Mouse (Mus musculus) frontal cortex, postnatal 10 days (tissue): ENCODE measurements around the gene Olfr1392.
"Not testable (repeated sequence)": the region's sequence is repeated elsewhere in the genome, so short reads cannot be mapped to it uniquely, and the experiment has no call there.

ENCODE experiments used
- DNase-seq, 2 experiments: peaks; one replicate each; pipeline ENCODE4 v3.0.0; 2022; ENCODE audit warnings: low spot score in 2 of 2, mixed read lengths in 1 of 2

The Olfr1392 gene

DNA sequence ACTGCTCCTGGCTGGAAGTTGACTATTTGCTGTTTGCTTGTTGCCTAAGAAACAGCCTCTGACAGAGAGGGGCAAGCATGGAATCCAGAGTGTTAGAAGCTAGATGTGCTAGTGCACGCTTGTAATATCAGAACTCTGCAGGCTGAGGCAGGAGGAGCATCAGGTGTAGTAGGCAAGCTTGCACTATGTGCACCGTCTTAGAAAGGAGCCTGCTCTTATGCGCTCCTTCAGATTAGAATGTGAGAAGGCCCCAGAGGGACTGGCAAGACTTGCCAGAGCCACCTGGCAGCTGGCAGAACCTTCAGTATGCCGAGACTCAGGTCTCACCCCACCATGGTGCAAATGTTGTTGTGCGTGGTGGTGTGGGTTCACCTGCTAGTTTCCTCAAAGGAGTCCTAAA lies 33.0 kb upstream of the Olfr1392 start:
- no peak for DNase-seq

DNA sequence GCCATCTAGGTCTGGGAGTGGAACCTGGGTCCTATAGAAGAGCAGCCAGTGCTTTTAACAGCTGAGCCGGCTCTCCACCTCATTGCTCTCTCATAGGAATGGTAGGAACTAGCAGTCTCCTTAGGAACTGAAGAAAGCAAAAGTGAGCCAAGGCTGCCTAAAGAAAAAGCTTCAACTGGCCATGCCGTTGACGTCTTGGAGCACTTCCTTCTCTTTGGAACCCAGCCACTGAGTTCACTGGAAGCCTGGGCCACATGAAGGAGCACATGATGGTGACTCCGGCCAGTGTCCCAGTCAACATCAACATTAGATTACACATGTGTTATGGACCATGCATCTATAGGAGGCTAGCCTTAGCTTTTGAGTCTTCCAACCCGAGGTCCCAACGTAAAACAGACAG lies 32.0 kb upstream of the Olfr1392 start:
- no peak for DNase-seq

DNA sequence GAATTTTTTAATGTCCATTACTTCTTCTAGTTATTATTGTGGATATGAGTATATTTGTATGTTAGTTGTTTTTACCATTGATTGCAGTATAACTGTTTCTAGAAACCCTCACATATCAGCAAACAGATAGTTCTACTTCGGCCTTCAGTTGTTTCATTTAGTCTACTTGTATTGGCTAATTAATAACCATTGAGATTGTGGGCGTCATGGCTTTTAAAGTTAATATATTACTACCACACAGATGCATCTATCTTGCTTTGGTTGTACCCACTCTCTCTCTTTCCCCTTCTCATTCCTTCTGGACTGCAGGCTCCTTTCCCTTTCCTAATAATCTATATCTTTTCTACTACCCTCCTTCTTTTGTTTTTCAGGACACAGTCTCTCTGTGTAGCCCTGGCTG lies 25.8 kb upstream of the Olfr1392 start:
- no peak for DNase-seq

DNA sequence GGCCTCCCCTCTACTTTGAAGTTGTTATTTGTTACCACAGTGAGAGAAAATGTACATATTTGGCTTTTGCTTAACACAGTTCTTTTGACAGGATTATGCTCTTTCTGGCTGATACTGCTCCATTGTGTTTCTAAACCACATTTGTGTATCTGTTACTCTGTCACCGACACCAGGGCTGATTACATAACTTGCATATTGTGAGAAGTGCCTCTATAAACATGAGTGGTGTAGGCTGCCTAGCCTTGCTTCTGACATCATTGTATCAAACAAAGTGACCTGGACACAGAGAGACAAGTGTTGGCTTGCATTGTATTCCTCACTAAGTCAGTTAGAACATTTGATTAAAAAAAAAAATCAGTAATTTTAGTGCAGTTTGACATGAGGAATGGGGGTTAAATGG lies 25.3 kb upstream of the Olfr1392 start:
- DNase-seq: no peak

DNA sequence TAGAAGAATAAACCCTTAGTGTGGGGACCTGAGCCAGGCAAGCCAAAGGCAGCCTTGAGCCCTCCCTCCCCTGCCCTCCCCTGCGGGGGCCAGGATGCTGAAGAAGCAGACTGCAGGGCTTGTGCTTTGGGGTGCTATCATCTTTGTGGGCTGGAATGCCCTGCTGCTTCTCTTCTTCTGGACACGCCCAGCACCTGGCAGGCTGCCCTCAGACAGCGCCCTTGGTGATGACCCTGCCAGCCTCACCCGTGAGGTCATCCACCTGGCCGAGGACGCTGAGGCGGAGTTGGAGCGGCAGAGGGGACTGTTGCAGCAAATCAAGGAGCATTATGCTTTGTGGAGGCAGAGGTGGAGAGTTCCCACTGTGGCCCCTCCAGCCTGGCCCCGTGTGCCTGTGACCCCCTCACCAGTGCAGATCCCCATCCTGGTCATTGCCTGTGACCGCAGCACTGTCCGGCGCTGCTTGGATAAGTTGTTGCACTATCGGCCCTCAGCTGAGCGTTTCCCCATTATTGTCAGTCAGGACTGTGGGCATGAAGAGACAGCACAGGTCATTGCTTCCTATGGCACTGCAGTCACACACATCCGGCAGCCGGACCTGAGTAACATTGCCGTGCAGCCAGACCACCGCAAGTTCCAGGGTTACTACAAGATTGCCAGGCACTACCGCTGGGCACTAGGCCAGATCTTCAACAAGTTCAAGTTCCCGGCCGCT lies 24.3 kb upstream of the Olfr1392 start:
- no peak for DNase-seq

DNA sequence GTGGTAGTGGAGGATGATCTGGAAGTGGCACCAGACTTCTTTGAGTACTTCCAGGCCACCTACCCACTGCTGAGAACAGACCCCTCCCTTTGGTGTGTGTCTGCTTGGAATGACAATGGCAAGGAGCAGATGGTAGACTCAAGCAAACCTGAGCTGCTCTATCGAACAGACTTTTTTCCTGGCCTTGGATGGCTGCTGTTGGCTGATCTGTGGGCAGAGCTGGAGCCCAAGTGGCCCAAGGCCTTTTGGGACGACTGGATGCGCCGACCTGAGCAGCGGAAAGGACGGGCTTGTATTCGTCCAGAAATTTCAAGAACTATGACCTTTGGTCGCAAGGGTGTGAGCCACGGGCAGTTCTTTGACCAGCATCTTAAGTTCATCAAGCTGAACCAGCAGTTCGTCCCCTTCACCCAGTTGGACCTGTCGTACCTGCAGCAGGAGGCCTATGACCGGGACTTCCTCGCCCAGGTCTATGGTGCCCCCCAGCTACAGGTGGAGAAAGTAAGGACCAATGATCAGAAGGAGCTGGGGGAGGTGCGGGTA lies 23.7 kb upstream of the Olfr1392 start:
- no peak for DNase-seq

DNA sequence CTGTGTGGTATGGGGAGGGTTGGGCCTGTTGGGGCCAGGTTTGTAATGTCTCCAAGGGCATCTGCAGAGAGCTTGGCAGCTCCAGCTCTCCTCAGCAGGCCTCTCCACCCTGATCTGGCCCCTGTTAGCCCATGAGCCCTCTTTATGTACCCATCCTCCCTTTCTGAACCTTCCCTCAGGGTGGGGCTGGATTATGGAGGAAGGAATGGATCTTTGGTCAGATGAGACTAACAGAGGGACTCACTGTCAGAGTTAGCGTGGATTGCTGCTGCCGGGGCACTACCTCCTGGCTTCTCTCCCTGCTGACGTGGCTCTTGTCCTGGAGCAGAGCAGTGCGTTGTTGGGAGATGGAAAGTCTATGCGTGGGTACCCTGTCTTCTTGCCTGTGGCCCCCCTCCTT lies 22.8 kb upstream of the Olfr1392 start:
- DNase-seq: no peak

DNA sequence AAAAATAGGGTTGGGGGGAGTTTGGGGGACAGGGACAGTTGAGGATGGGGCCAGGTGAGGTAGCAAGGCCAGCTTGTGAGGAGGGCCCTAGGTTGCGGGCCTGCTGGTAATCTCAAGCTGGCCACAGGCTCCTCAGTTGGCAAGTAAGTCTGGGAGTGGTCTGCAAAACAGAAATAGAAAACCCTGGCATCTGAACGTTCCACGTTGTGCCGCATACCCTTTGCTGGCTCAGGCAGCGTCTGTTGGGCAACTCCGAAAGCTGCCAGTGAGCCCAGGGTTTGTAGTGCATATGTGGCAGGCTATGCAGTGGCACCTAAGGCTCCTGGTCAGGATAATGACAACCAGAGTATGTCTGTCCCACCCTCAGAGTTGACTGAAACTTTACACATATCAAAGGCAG lies 21.9 kb upstream of the Olfr1392 start:
- DNase-seq: no peak

DNA sequence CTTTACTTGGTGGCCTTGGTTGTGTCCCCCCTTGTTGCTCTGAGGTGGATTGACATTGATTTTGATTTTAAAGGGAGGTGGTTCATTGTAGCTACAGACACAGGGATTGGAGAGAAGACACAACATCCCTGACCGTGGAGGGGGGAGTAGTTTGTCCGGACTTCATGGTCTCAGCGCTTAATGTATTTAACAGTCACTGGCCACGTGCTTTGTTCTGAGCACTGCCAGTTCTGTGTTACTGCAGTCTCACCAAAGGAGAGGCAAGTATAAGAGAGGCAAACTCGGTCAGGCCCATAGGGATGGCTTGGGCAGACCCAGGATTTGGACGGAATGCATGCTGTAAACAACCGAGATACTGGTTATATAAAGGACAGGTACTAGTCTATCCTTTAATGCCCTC lies 21.0 kb upstream of the Olfr1392 start:
- DNase-seq: no peak

DNA sequence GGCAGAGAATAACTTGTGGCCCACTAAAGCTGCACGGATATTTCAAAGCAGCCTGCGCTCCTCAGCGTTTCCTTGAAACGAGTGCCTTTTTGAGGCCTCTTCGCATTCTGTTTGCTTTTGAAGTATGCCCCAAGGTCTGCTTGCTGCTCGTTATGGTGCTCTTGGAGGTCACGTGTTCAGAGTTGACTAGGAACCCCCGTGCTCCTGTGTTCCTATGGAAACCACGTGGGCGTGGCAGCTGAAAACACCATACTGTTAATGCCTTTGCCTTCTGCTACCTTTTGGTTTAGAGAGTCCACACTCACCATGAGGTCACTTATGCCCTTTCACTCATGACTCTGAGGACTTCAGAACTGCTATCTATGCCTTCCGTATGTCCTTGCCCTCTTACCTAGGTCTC lies 20.5 kb upstream of the Olfr1392 start:
- DNase-seq: no peak

DNA sequence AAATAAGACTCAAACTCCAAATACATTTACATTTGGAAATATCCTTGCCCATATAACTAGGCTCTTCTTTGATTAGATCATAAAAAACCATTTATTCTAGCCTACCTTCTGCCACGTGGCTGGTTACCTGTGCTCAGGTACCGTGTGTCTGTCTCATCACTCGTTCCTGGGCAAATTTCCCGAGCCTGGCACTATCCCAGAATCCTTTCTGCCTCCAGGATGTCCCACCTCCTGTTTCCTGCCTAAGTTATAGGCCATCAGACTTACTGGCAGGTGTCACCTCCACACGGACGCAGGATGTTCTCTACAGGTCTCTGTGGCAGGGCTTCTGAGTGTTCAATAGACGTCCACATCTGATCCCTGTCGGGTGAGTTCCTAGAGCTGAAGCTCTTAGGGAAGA lies 20.0 kb upstream of the Olfr1392 start:
- no peak for DNase-seq

DNA sequence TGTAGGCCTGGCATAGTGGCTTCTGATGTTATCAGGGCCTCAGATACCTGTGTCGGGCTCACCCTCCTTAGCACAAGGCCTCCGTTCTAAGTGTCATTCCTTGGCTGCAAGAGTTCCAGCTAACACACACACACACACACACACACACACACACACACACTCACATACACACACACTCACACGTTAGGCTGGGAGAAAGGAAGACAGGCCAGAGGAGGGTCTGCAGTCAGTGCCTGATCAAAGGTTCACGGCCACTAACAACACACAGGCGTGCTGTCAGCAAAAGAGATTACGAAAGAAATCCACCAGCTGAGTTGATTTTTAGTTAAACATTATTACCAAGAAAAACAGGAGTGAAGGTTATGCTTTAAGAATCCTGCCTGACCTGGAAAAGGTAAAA lies 18.4 kb upstream of the Olfr1392 start:
- no peak for DNase-seq

DNA sequence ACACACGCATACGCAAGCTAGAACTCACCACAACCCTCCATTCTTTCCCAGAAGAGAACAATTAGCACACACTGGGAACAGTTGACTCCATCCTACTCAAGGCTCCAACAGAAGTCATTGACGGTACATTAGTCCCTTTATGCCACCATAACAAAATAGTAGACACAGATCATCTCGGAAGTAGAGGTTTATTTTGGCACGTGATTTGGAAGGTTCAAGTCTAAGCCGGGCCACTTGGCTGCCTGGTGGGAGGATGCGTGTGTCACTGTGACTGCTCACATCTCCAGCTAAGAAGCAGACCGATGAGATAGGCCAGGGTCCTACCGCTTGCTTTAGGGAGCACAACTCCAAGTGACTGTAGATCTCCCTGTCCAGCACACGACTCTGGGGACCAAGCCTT lies 17.8 kb upstream of the Olfr1392 start:
- no peak for DNase-seq

DNA sequence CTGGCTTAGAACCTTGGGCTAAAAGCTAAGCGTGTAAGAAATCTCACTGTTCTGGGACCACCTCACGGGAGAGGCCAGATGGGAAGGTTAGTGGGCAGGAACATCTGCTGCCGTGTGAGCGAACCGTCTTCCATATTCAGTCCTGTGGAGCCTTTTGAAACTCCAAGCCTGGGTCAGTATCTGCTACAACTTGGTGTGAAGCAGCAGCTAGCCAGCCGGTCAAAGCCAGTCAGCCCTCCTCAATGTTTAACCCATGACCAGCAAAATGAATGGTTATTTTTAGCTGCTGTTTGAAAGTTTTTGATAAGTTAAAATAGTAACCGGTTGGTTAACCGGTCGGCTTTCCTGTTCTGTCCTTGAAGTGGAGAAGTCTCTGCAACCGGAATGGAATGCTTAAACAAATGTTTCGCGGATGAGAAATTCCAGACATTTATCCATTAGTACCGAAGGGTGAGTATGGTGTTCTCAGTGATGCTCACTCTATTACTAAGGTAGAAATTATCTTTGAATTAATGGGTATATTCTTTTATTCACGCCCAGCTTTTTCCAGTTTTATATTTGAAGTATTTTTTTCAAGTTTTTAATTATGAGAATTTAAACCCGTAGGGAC lies 17.0 kb upstream of the Olfr1392 start:
- no peak for DNase-seq

DNA sequence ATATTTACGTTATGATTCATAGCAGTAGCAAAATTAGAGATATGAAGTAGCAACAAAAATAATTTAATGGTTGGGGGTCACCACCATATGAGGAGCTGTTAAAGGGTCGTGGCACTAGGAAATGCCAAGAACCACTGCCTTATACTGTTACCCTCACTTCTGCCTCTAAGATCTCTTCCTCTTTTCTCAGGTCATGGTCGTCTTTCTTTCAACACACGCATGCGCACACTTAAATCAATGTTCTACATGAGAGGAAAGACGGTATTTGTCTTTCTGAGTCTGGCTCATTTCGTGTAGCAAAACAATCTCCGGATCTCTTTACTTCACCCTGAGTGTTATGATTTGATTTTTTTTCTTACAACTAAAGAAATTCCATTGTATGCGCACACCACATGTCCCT lies 15.3 kb upstream of the Olfr1392 start:
- DNase-seq: no peak

DNA sequence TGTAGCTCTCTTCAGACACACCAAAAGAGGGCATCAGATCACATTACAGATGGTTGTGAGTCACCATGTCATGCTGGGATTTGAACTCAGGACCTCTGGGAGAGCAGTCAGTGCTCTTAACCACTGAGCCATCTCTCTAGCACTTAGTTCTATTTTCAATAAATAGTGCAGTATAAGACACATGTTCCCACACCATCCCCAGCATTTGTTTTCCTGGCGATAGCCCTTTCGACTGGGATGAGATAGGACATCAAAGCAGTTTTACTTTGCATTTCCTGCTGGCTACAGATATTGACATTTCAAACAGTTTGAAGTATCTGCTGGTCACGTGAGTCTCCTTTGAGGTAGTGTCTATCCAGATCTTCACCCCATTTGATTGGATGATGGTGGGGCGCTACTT lies 14.7 kb upstream of the Olfr1392 start:
- no peak for DNase-seq

DNA sequence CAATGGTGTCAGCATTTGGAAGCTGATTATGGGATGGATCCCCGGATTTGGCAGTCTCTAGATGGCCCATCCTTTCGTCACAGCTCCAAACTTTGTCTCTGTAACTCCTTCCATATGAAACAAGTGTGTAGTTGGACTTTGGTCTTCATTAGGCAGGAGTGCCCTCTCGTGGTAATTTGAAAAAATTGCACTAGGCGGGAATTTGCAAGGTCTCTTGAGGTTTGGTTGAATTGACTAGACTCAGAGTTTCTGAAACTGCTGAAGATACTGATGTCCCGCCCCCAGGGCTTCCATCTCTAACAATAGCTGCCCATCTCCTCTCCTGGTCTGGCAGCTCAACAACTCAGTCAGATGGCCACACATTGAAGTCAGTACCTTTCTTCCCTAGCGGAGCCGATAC lies 13.7 kb upstream of the Olfr1392 start:
- DNase-seq: no peak

DNA sequence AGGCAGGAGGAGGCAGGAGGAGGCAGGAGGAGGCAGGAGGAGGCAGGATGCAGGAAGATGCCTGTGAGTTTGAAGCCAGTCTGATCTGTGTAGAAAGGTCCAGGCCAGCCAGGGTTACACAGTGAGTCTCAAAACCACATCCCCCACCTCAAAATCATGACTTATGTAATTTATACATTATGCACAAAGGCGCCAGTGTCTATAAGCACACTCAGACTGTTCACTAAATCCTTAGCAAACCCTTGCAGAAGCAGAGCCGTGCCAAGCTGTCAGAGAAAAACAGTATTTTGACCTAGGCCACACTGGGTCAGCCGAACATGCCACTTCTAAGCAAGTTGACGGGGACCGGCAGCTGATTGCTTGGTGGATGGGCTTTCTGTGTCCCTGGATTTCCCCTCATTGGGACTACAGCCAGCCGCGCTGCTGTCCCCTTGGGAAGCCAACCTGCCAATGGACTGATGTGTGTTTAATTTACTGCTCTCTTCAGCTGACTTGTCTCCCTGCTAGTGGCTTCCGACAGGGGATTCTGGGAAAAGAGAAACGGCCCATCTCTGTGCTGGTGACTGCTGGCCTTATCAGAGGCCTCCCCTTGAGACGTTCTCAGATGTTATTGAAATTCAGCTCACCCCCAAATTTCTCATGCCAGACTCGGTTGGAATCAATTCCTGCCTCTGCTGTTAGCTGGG lies 11.1 kb upstream of the Olfr1392 start:
- DNase-seq: no peak

DNA sequence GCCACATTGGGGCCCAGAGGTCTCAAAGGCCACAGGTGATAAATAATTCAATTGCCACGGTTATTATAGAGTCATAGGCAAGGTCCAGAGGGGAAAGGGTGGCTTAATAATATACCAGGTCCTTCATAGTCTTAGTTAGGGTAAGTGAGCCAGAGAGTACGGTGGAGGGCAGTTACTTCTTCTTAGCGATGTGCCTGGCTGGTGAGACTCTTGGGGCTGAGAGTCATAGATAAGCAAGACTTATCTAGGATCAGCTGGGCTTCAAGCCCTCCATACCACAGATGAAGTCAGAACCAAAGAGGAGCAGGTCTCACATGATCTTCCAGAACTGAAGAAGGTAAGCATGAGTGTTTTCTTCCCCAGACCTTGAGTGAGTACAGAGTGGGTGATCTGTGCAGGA lies 6.9 kb upstream of the Olfr1392 start, which contains the start of gene Olfr1393:
Gene Olfr1393 (plus strand): TSS at position 83 of the 400 bp plus-strand sequence.
- no peak for DNase-seq

DNA sequence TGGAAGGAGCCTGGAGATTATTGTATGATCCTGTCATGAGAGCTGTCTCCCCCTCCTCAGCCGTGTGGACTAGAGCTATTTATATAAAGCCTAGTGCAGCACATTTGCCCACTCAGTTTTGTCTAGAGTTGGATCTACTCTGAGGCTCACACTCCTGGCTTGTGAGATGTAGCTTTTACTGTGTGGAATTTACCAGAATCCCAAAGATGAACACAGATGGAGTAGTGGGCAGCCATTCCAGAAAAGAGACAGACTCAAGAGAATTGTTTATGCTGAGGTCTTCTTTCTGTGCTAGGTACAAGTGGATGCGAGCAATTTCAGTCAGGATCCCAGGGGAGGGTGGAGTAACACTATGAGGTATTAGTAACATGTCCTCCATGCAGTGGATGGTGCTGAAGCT lies 2.2 kb downstream of the Olfr1392 start:
- DNase-seq: no peak

DNA sequence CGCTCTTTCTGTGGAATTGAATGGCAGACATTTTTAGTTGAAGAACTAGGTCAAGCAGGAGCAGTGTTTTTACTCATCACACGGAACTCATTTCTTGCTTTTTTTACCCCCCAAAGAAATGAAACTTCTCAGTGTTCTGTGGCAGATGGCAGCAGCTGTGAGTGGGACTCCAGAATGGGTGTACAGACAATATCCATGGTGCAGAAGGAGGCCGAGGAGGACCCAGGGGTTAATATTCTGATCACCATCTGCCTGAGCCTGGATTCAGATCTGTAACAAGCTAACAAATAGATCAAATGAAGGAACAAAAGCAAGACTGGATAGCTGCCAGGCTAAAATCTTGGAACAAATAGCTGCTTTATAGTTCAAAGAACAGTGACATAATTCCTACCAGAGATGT lies 7.7 kb downstream of the Olfr1392 start:
- no peak for DNase-seq

DNA sequence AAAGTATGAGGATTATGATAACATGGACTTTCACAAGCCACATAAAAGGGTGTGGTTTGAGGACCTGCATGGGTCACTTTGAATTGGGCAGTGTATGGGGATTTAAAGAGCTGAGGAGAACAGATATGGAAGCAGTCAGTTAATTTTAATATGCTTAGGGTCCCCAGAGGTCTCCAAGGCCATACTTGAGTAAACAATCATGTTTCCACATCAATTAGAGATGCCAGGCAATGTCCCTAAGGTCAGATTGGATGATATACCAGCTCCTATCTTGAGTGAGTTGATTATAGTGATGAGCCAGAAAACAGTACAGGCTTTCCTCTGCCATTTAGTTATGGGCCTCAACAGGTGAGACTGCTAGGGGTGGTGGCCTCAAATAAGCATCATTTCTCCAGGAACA lies 19.4 kb downstream of the Olfr1392 start, which contains the start of gene Olfr10:
Gene Olfr10 (plus strand): TSS at position 301 of the 400 bp plus-strand sequence.
- no peak for DNase-seq

DNA sequence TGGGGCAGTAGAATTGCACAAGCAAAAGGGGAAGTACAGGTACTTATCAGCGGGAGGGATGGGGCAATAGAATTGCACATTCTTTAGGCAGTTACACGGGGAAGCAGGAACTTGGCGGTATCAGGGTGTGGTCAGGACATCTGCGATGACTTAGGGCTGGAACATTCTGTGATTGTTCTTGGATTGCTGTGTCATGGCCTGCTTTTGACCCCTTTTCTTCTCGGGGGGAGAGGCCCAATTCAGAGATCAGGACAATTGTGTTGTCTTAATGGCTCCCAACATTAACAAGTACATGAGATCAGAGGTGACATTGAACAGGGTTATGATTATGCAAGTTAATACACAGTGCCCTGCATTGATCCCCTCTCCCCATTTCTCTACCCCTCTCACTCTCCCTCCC lies 23.5 kb downstream of the Olfr1392 start:
- DNase-seq: not testable (repeated sequence)
